Mouse (Mus musculus) myocyte (in vitro differentiated cells): ENCODE results near the gene Olfr718-ps1. TPM values are rescaled to one million over a fixed set of nuclear protein-coding genes. Genes with fewer than 3 reads are reported as not detected.
"Not testable (repeated sequence)": the region's sequence is repeated elsewhere in the genome, so short reads cannot be mapped to it uniquely, and the experiment has no call there.

Source experiments
- H3K27me3 ChIP-seq: one replicate; pipeline ENCODE4 v1.6.1; 2011; ENCODE audit not compliant: control insufficient read depth, insufficient read depth, insufficient read length
- H3K36me3 ChIP-seq: one replicate; pipeline ENCODE4 v1.6.1; 2011; ENCODE audit not compliant: control insufficient read depth, insufficient read depth
- H3K4me2 ChIP-seq: one replicate; pipeline ENCODE4 v1.6.1; 2011; ENCODE audit warnings: low read depth, control low read depth
- H3K4me3 ChIP-seq: one replicate; pipeline ENCODE4 v1.5.1; 2011; ENCODE audit warnings: mild to moderate bottlenecking, control low read depth, moderate library complexity
- H3K79me2 ChIP-seq: one replicate; pipeline ENCODE4 v1.6.1; 2011; ENCODE audit not compliant: control insufficient read depth, insufficient read depth
- H3ac ChIP-seq: one replicate; pipeline ENCODE4 v1.6.1; 2011; ENCODE audit not compliant: control insufficient read depth, insufficient read length
- CEBPB ChIP-seq: IDR thresholded peaks from 2 replicates; pipeline ENCODE4 v1.6.1; 2011; ENCODE audit warnings: mild to moderate bottlenecking, moderate library complexity; ENCODE audit not compliant: poor library complexity, insufficient read depth, severe bottlenecking
- E2F4 ChIP-seq: IDR thresholded peaks from one replicate; pipeline ENCODE4 v1.6.1; 2011; ENCODE audit warnings: mild to moderate bottlenecking, control low read depth, moderate library complexity; ENCODE audit not compliant: insufficient read depth
- MAX ChIP-seq: IDR thresholded peaks from one replicate; pipeline ENCODE4 v1.6.1; 2011; ENCODE audit warnings: low read depth, mild to moderate bottlenecking, control low read depth
- MYOD1 ChIP-seq, 3 experiments: IDR thresholded peaks; one replicate each; pipeline ENCODE4 v1.6.1; 2011; ENCODE audit warnings: control low read depth in 2 of 3, low read depth in 2 of 3, mild to moderate bottlenecking in 2 of 3, moderate library complexity in 1 of 3; ENCODE audit not compliant: insufficient read length in 2 of 3, control insufficient read depth in 1 of 3
- MYOG ChIP-seq, 3 experiments: IDR thresholded peaks; one replicate each; pipeline ENCODE4 v1.6.1; 2011; ENCODE audit warnings: control low read depth in 2 of 3, low read depth in 2 of 3, mild to moderate bottlenecking in 2 of 3; ENCODE audit not compliant: insufficient read length in 2 of 3, control insufficient read depth in 1 of 3, insufficient read depth in 1 of 3
- POLR2A ChIP-seq: IDR thresholded peaks from one replicate; pipeline ENCODE4 v1.6.1; 2011; ENCODE audit warnings: low read depth, mild to moderate bottlenecking, control low read depth, moderate library complexity; ENCODE audit not compliant: insufficient read length
- POLR2AphosphoS2 ChIP-seq: IDR thresholded peaks from one replicate; pipeline ENCODE4 v1.6.1; 2011; ENCODE audit warnings: low read depth, control low read depth; ENCODE audit not compliant: insufficient read length
- REST ChIP-seq: IDR thresholded peaks from one replicate; pipeline ENCODE4 v1.6.1; 2011; ENCODE audit warnings: mild to moderate bottlenecking, control low read depth, moderate library complexity; ENCODE audit not compliant: insufficient read depth, insufficient read length
- SRF ChIP-seq: IDR thresholded peaks from one replicate; pipeline ENCODE4 v1.6.1; 2011; ENCODE audit warnings: low read depth; ENCODE audit not compliant: control insufficient read depth, insufficient read length
- TCF12 ChIP-seq: IDR thresholded peaks from one replicate; pipeline ENCODE4 v1.6.1; 2011; ENCODE audit warnings: mild to moderate bottlenecking, control low read depth; ENCODE audit not compliant: poor library complexity, insufficient read depth, severe bottlenecking
- TCF3 ChIP-seq: IDR thresholded peaks from one replicate; pipeline ENCODE4 v1.6.1; 2011; ENCODE audit warnings: low read depth, control low read depth; ENCODE audit not compliant: insufficient read length
- USF1 ChIP-seq: IDR thresholded peaks from one replicate; pipeline ENCODE4 v1.6.1; 2011; ENCODE audit warnings: low read depth, mild to moderate bottlenecking, control low read depth, moderate library complexity
- polyA plus RNA-seq: library from polyadenylated mRNA; unstranded; fragments of >200 nt; fragmentation: generic; extraction: Trizol; gene quantifications from one replicate; pipeline ENCODE4 v1.2.1, GENCODE M21; 2012; ENCODE audit warnings: missing spikeins

The Olfr718-ps1 gene
- polyA plus RNA-seq, result not detected

- no peak for TF ChIP-seq TCF12
- TF ChIP-seq POLR2AphosphoS2, result no peak
- no peak for TF ChIP-seq E2F4
- TF ChIP-seq SRF, result no peak
- no peak for TF ChIP-seq USF1
- H3K4me2 ChIP-seq, result no peak within 1 kb of the TSS
Observed at GRCm38 (mm10) chr5:143147481-143147880, at the start of gene Olfr718-ps1. Olfr718-ps1 (minus strand) TSS chr5:143147581.

GRCm38 (mm10) chr5:143196506-143196905 is 49.1 kb upstream of the Olfr718-ps1 start:
- Histone ChIP-seq H3K4me3 (no peak overlapping the region), H3K79me2 (no peaks in the 10 kb centered on the region), H3ac (no peak overlapping the region), H3K27me3 (peaks cover 5% of the 10 kb centered on the region), H3K36me3 (no peaks in the 10 kb centered on the region), H3K4me2 (no peak overlapping the region)
- no peak for TF ChIP-seq TCF3
- no peak for TF ChIP-seq REST
- TF ChIP-seq POLR2A, result no peak
- TF ChIP-seq MAX, result no peak
- TF ChIP-seq CEBPB, result no peak
- no peak for TF ChIP-seq SRF
- no peak for TF ChIP-seq MYOG (IDR thresholded peaks at IDR 0.05; ENCODE audit: control insufficient read depth in 1 of 3, insufficient read depth in 1 of 3, insufficient read length in 2 of 3, low read depth in 2 of 3)
- TF ChIP-seq POLR2AphosphoS2, result no peak
- no peak for TF ChIP-seq TCF12
- TF ChIP-seq USF1, result no peak
- TF ChIP-seq MYOD1 (IDR thresholded peaks at IDR 0.05; ENCODE audit: control insufficient read depth in 1 of 3, insufficient read length in 2 of 3, low read depth in 2 of 3), result no peak
- no peak for TF ChIP-seq E2F4

More at GRCm38 (mm10) chr5:143147481-143147880, at the start of gene Olfr718-ps1:
- H3K27me3 ChIP-seq, result peaks cover 9% of the 10 kb centered on the region
- H3ac ChIP-seq, result no peak within 1 kb of the TSS
- no peak within 1 kb of the TSS for H3K4me3 ChIP-seq
- H3K36me3 ChIP-seq, result no peaks in the 10 kb centered on the region
- no peaks in the 10 kb centered on the region for H3K79me2 ChIP-seq

GRCm38 (mm10) chr5:143195166-143195565 is 47.8 kb upstream of the Olfr718-ps1 start:
- no peaks in the 10 kb centered on the region for H3K36me3 ChIP-seq
- no peak overlapping the region for H3K4me3 ChIP-seq
- no peak for TF ChIP-seq MYOG (IDR thresholded peaks at IDR 0.05; ENCODE audit: control insufficient read depth in 1 of 3, insufficient read depth in 1 of 3, insufficient read length in 2 of 3, low read depth in 2 of 3)
- TF ChIP-seq REST, result no peak
- TF ChIP-seq POLR2A, result no peak
- no peaks in the 10 kb centered on the region for H3K79me2 ChIP-seq
- no peak overlapping the region for H3K4me2 ChIP-seq
- H3K27me3 ChIP-seq, result peaks cover 11% of the 10 kb centered on the region
- H3ac ChIP-seq, result no peak overlapping the region

GRCm38 (mm10) chr5:143194747-143195146 is 47.4 kb upstream of the Olfr718-ps1 start:
- peaks cover 11% of the 10 kb centered on the region for H3K27me3 ChIP-seq
- H3K4me2 ChIP-seq, H3ac ChIP-seq, H3K79me2 ChIP-seq, H3K36me3 ChIP-seq, H3K4me3 ChIP-seq: not testable (repeated sequence)

- H3K27me3 ChIP-seq, result peaks cover 11% of the 10 kb centered on the region
- H3K79me2 ChIP-seq, result no peaks in the 10 kb centered on the region
- H3K36me3 ChIP-seq, result no peaks in the 10 kb centered on the region
- no peak overlapping the region for H3K4me2 ChIP-seq
- H3ac ChIP-seq, result no peak overlapping the region
- no peak overlapping the region for H3K4me3 ChIP-seq
- TF ChIP-seq TCF12 (no peak), MYOG (IDR thresholded peaks at IDR 0.05; ENCODE audit: control insufficient read depth in 1 of 3, insufficient read depth in 1 of 3, insufficient read length in 2 of 3, low read depth in 2 of 3) (no peak), E2F4 (no peak), POLR2A (no peak), SRF (no peak), MAX (no peak), TCF3 (no peak), USF1 (no peak)
Observed at GRCm38 (mm10) chr5:143192806-143193205, 45.4 kb upstream of the Olfr718-ps1 start.

GRCm38 (mm10) chr5:143188014-143188413 is 40.6 kb upstream of the Olfr718-ps1 start:
- not testable (repeated sequence) for H3K79me2 ChIP-seq, H3K36me3 ChIP-seq, H3K4me3 ChIP-seq, H3ac ChIP-seq, H3K4me2 ChIP-seq
- peaks cover 11% of the 10 kb centered on the region for H3K27me3 ChIP-seq
